Mouse (Mus musculus) thymus, postnatal 25 days (tissue): ENCODE results near the gene St5.

Source experiments
- DNase-seq: peaks from one replicate; pipeline ENCODE4 v3.0.0; 2022

St5 gene

GRCm38 (mm10) chr7:109524442-109524744, 179.0 kb downstream of the St5 start:
- DNase-seq = no peak

GRCm38 (mm10) chr7:109523741-109524441, 179.5 kb downstream of the St5 start:
- DNase-seq = no peak

- DNase-seq = no peak
These were observed 180.1 kb downstream of the St5 start for GRCm38 (mm10) chr7:109523304-109523703.

GRCm38 (mm10) chr7:109522084-109522483, 181.3 kb downstream of the St5 start:
- DNase-seq = no peak

GRCm38 (mm10) chr7:109519936-109520335, 183.5 kb downstream of the St5 start:
- DNase-seq = no peak

- DNase-seq = peak; percentile 99
These were observed 184.3 kb downstream of the St5 start, which contains the start of gene Rpl27a for GRCm38 (mm10) chr7:109518838-109519696. Rpl27a (plus strand) TSS chr7:109519147.

- DNase-seq = no peak
These were observed 185.2 kb downstream of the St5 start for GRCm38 (mm10) chr7:109518036-109518681.

- DNase-seq = no peak
These were observed 186.9 kb downstream of the St5 start for GRCm38 (mm10) chr7:109516500-109516899.

- no peak for DNase-seq
These were observed 191.6 kb downstream of the St5 start for GRCm38 (mm10) chr7:109511838-109512237.

GRCm38 (mm10) chr7:109510799-109511198, 192.6 kb downstream of the St5 start:
- DNase-seq = no peak

- DNase-seq = no peak
These were observed 195.4 kb downstream of the St5 start, which contains the start of gene Trim66 for GRCm38 (mm10) chr7:109508034-109508433. Trim66 (minus strand) TSS chr7:109508134.

GRCm38 (mm10) chr7:109507572-109507971, 195.8 kb downstream of the St5 start:
- no peak for DNase-seq

- no peak for DNase-seq
These were observed 196.3 kb downstream of the St5 start for GRCm38 (mm10) chr7:109507119-109507518.

- DNase-seq = no peak
These were observed 205.9 kb downstream of the St5 start for GRCm38 (mm10) chr7:109497507-109497906.

- DNase-seq = no peak
These were observed 209.8 kb downstream of the St5 start for GRCm38 (mm10) chr7:109493319-109494316.

GRCm38 (mm10) chr7:109492616-109493318, 210.6 kb downstream of the St5 start:
- no peak for DNase-seq

GRCm38 (mm10) chr7:109484221-109484620, 219.2 kb downstream of the St5 start:
- no peak for DNase-seq

- peak; percentile 5 for DNase-seq
These were observed 222.6 kb downstream of the St5 start for GRCm38 (mm10) chr7:109480765-109481197.

GRCm38 (mm10) chr7:109477926-109478325, 225.5 kb downstream of the St5 start:
- no peak for DNase-seq
